Mouse (Mus musculus): Measurements from ENCODE around the gene Gapvd1.

DNA sequence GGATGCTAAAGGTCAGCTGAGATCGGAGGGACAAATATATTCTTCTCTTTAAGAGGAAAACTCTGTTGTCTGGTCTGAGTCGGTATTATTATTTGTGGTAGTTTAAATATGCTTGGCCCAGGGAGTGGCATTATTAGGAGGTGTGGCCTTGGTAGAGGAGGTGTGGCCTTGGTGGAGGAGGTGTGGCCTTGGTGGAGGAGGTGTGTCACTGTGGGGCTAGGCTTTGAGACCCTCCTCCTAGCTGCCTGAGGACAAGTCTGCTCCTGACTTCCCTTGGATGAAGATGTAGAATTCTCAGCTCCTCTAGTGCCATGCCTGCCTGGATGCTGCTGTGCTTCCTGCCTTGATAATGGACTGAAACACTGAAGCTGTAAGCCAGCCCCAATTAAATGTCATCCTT is 39.5 kb upstream of the Gapvd1 start:
- TF ChIP-seq CTCF (IDR thresholded peaks at IDR 0.05 in 2 of 3, conservative IDR thresholded peaks at IDR 0.05 in 1 of 3; ENCODE audit: control insufficient read depth in 1 of 3, insufficient read depth in 1 of 3, low read depth in 2 of 3, low read length in 3 of 3, poor library complexity in 1 of 3, severe bottlenecking in 1 of 3) (no peak), GATA1 (IDR thresholded peaks at IDR 0.05; ENCODE audit: low read depth, low read length) (no peak), POLR2AphosphoS2 (IDR thresholded peaks at IDR 0.05; ENCODE audit: low read length) (no peak), GABPA (IDR thresholded peaks at IDR 0.05; ENCODE audit: low read depth, low read length) (no peak), HCFC1 (IDR thresholded peaks at IDR 0.05; ENCODE audit: low read depth, low read length) (no peak), EP300 (IDR thresholded peaks at IDR 0.05; ENCODE audit: low read depth in 1 of 2, low read length in 2 of 2) (no peak), MAFK (IDR thresholded peaks at IDR 0.05; ENCODE audit: borderline replicate concordance, low read depth, low read length) (no peak), ZC3H11A (IDR thresholded peaks at IDR 0.05; ENCODE audit: low read depth, low read length) (no peak), POLR2A (IDR thresholded peaks at IDR 0.05; ENCODE audit: control insufficient read depth in 1 of 2, insufficient read depth in 1 of 2, low read depth in 1 of 2, low read length in 2 of 2, poor library complexity in 1 of 2) (no peak), RCOR1 (IDR thresholded peaks at IDR 0.05; ENCODE audit: low read depth, low read length) (no peak), SMC3 (IDR thresholded peaks at IDR 0.05; ENCODE audit: low read depth, low read length) (no peak), TBP (IDR thresholded peaks at IDR 0.05; ENCODE audit: low read depth, low read length) (no peak)

All from MEL (cell line).